Mouse (Mus musculus) erythroblast, embryonic 14.5 days (primary cell): ENCODE measurements around the gene Utp6. TPM values are rescaled to one million over a fixed set of nuclear protein-coding genes. Genes with fewer than 3 reads are reported as not detected.
"Not testable (repeated sequence)": the region's sequence is repeated elsewhere in the genome, so short reads cannot be mapped to it uniquely, and the experiment has no call there.

ENCODE experiments used
- H3K27me3 ChIP-seq: 2 replicates; pipeline ENCODE4 v1.6.1; 2012; ENCODE audit warnings: inconsistent platforms; ENCODE audit not compliant: control insufficient read depth
- H3K36me3 ChIP-seq: 2 replicates; pipeline ENCODE4 v1.6.1; 2012; ENCODE audit warnings: mild to moderate bottlenecking, inconsistent platforms; ENCODE audit not compliant: control insufficient read depth
- H3K4me1 ChIP-seq: 2 replicates; pipeline ENCODE4 v1.6.1; 2012; ENCODE audit warnings: inconsistent platforms; ENCODE audit not compliant: control insufficient read depth
- H3K4me3 ChIP-seq: replicated peaks from 2 replicates; pipeline ENCODE3; 2012; ENCODE audit warnings: moderate library complexity, mild to moderate bottlenecking, inconsistent platforms
- H3K9me3 ChIP-seq: 2 replicates; pipeline ENCODE4 v1.6.1; 2012; ENCODE audit warnings: low read length, inconsistent platforms, mixed read lengths; ENCODE audit not compliant: control insufficient read depth
- GATA1 ChIP-seq: IDR thresholded peaks from 2 replicates; pipeline ENCODE4 v1.6.1; 2012; ENCODE audit warnings: low read length, inconsistent platforms, mixed read lengths
- TAL1 ChIP-seq: IDR thresholded peaks from 3 replicates; pipeline ENCODE4 v1.6.1; 2012; ENCODE audit warnings: low read length, inconsistent platforms, mixed read lengths
- polyA plus RNA-seq: library from polyadenylated mRNA; stranded (reverse); fragments of >175 nt; gene quantifications from 2 replicates; pipeline ENCODE4 v1.2.3, GENCODE M21; 2012

Gene Utp6
- polyA plus RNA-seq, 1 experiment, result 0.37 TPM

GRCm38 (mm10) chr11:79986886-79987285 lies 24.7 kb upstream of the Utp6 start:
- H3K4me1 ChIP-seq, result peaks cover 13% of the 10 kb centered on the region
- TF ChIP-seq TAL1 (peak; percentile 13; the same call in 1 of the 3 replicates), GATA1 (no peak)
- H3K9me3 ChIP-seq, result no peaks in the 10 kb centered on the region
- H3K27me3 ChIP-seq, result peaks cover 3% of the 10 kb centered on the region
- H3K4me3 ChIP-seq, result no peak overlapping the region
- no peaks in the 10 kb centered on the region for H3K36me3 ChIP-seq

DNA sequence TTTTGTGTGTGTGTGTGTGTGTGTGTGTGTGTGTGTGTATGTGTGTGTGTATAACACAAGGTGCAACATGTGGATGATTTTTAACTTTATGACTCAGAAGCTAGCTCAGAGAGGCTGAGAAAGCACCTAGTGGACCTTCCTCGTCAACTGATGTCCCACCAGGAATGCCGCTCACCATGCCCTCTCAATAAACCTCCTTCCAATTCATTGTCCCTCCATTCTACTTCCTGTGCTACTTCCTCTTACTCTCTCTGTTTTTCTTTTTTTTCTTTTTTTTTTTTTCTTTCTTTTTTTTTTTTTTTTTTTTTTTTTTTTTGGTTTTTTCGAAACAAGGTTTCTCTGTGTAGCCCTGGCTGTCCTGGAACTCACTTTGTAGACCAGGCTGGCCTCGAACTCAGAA lies 15.6 kb upstream of the Utp6 start:
- H3K9me3 ChIP-seq, H3K4me3 ChIP-seq, H3K36me3 ChIP-seq: not testable (repeated sequence)
- H3K4me1 ChIP-seq, result peaks cover 10% of the 10 kb centered on the region
- H3K27me3 ChIP-seq, result peaks cover 41% of the 10 kb centered on the region

GRCm38 (mm10) chr11:79977061-79977460 lies 14.9 kb upstream of the Utp6 start:
- not testable (repeated sequence) for H3K9me3 ChIP-seq, H3K36me3 ChIP-seq, H3K4me3 ChIP-seq
- H3K4me1 ChIP-seq, result peaks cover 10% of the 10 kb centered on the region
- peaks cover 46% of the 10 kb centered on the region for H3K27me3 ChIP-seq

GRCm38 (mm10) chr11:79976645-79977044 lies 14.5 kb upstream of the Utp6 start:
- H3K36me3 ChIP-seq, H3K4me3 ChIP-seq, H3K9me3 ChIP-seq: not testable (repeated sequence)
- Histone ChIP-seq H3K27me3 (peaks cover 49% of the 10 kb centered on the region), H3K4me1 (peaks cover 10% of the 10 kb centered on the region)

DNA sequence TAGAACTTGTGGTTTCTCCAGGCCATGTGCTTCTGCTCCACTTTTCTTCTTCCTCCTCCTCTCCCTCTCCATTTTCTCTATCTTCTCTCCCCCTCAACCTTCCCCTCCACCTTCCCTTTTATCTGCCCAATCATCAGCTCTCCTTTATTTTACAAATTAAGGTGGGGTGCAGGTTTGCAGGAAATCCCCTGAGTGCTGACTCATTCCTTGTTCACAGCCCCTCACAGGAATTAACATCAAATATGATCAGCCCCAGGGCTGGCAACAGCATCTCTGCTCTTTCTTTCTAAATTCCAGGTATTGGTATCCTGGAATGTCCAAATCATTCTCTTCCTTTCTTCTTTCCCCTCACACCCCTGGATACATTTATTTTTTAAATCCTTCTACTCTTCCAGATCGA lies 14.0 kb upstream of the Utp6 start:
- H3K27me3 ChIP-seq, result peaks cover 53% of the 10 kb centered on the region
- H3K4me3 ChIP-seq, result no peak overlapping the region
- H3K36me3 ChIP-seq, result no peaks in the 10 kb centered on the region
- peaks cover 10% of the 10 kb centered on the region for H3K4me1 ChIP-seq
- peaks cover 8% of the 10 kb centered on the region; the same call in 1 of the 2 replicates for H3K9me3 ChIP-seq
- TF ChIP-seq TAL1 (no peak), GATA1 (no peak)

- peaks cover 58% of the 10 kb centered on the region for H3K27me3 ChIP-seq
- no peaks in the 10 kb centered on the region for H3K36me3 ChIP-seq
- TF ChIP-seq GATA1 (no peak), TAL1 (no peak)
- H3K4me3 ChIP-seq, result no peak overlapping the region
- peaks cover 10% of the 10 kb centered on the region for H3K4me1 ChIP-seq
- peaks cover 8% of the 10 kb centered on the region; the same call in 1 of the 2 replicates for H3K9me3 ChIP-seq
Measured at GRCm38 (mm10) chr11:79975377-79975776, 13.2 kb upstream of the Utp6 start.

DNA sequence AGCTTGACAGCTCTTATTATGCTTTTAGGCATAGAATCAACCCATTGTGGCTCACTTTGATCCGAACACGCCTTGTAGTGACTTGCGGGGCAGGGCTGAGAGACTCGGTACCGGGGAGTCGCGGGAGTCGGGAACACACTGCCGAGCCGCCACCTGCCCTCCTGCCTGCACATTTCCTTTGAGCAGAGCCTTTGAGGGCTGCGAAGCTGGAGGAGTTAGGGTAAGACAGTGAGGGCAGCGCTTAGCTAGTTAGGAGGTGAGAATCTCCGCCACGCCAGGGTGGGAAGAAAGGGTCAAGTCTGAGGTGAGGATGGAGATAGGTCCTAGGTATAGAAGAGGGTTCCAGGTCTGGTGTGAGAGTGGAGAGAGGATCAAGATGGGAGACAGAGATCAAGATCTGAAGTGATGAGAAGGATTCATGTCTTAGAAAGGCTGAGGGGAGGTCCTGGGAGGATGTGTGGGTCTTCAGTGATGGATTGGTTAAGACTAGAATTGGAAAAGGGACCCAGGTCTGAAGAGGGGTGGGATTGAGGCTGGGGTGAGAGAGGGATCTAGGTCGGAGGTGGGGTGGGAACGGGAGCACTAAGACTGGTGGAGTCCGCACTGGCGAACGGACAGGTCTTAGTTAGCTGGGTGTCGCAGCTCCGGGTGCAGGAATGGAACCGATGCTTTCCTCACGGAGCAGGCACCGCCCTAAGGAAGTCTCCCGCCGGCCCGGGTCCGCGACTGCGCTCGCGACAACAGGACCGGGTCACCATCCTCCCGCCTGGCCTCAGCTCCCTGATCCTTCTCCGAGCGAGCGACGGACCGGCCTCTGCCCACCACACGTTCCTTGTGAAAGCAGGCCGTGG lies 11.7 kb upstream of the Utp6 start:
- Histone ChIP-seq H3K4me1 (peaks cover 10% of the 10 kb centered on the region), H3K27me3 (peaks cover 58% of the 10 kb centered on the region), H3K9me3 (peaks cover 8% of the 10 kb centered on the region; the same call in 1 of the 2 replicates), H3K4me3 (peak overlapping the region; percentile 41), H3K36me3 (no peaks in the 10 kb centered on the region)
- TF ChIP-seq GATA1 (no peak), TAL1 (no peak)

- Histone ChIP-seq H3K27me3 (peaks cover 58% of the 10 kb centered on the region), H3K4me3 (no peak overlapping the region), H3K36me3 (no peaks in the 10 kb centered on the region), H3K4me1 (peaks cover 10% of the 10 kb centered on the region), H3K9me3 (peaks cover 8% of the 10 kb centered on the region; the same call in 1 of the 2 replicates)
- no peak for TF ChIP-seq GATA1
Measured at GRCm38 (mm10) chr11:79973133-79973532, 10.9 kb upstream of the Utp6 start.

GRCm38 (mm10) chr11:79967752-79968151 lies 5.6 kb upstream of the Utp6 start:
- Histone ChIP-seq H3K9me3 (no peaks in the 10 kb centered on the region), H3K36me3 (no peaks in the 10 kb centered on the region), H3K27me3 (peaks cover 38% of the 10 kb centered on the region), H3K4me3 (no peak overlapping the region), H3K4me1 (peaks cover 8% of the 10 kb centered on the region)
- TF ChIP-seq GATA1, result no peak
- TF ChIP-seq TAL1, result no peak

GRCm38 (mm10) chr11:79965896-79966295 lies 3.7 kb upstream of the Utp6 start:
- no peaks in the 10 kb centered on the region for H3K9me3 ChIP-seq
- peaks cover 20% of the 10 kb centered on the region for H3K4me1 ChIP-seq
- TF ChIP-seq GATA1 (no peak), TAL1 (no peak)
- H3K36me3 ChIP-seq, result peaks cover under 1% of the 10 kb centered on the region
- H3K27me3 ChIP-seq, result peaks cover 22% of the 10 kb centered on the region
- no peak overlapping the region for H3K4me3 ChIP-seq
